Mouse (Mus musculus): Measurements from ENCODE around the gene Olfr1234.

Olfr1234 gene

GRCm38 (mm10) chr2:89364765-89365164 lies at the start of gene Olfr1234:
Gene Olfr1234 (minus strand): TSS chr2:89364865.
- no peak for DNase-seq

- DNase-seq: no peak
Observed at GRCm38 (mm10) chr2:89409576-89409975, 44.9 kb upstream of the Olfr1234 start, which contains the start of gene Olfr1238. Gene Olfr1238 (minus strand): TSS chr2:89409676.

GRCm38 (mm10) chr2:89400882-89401281 lies 36.2 kb upstream of the Olfr1234 start:
- no peak for DNase-seq

- no peak for DNase-seq
Observed at GRCm38 (mm10) chr2:89342298-89342697, 22.4 kb downstream of the Olfr1234 start, which contains the start of gene Olfr1233. Gene Olfr1233 (minus strand): TSS chr2:89342398.

- DNase-seq: no peak
Observed at GRCm38 (mm10) chr2:89329575-89329974, 35.1 kb downstream of the Olfr1234 start, which contains the start of gene Olfr1232. Gene Olfr1232 (minus strand): TSS chr2:89329675.
